Mouse (Mus musculus) testis, adult 2 months (tissue): ENCODE measurements at regions not wholly inside any gene's neighbourhood (a gene's known extent, or its start where the extent isn't known, plus 50 kb on each side); places are given as distances from the start of the nearest gene placed in this dataset.

Source experiments
- CTCF ChIP-seq: fragments of 200-500 bp; IDR thresholded peaks from 2 replicates; pipeline ENCODE4 v1.5.1; 2012; ENCODE audit warnings: low read depth, mild to moderate bottlenecking, inconsistent platforms, low read length, moderate library complexity; ENCODE audit not compliant: control insufficient read depth, insufficient read depth, insufficient replicate concordance
- POLR2A ChIP-seq: fragments of 200-500 bp; IDR thresholded peaks from 2 replicates; pipeline ENCODE4 v1.6.1; 2012; ENCODE audit warnings: low read depth, mild to moderate bottlenecking, inconsistent platforms, low read length, moderate library complexity; ENCODE audit not compliant: control insufficient read depth

DNA sequence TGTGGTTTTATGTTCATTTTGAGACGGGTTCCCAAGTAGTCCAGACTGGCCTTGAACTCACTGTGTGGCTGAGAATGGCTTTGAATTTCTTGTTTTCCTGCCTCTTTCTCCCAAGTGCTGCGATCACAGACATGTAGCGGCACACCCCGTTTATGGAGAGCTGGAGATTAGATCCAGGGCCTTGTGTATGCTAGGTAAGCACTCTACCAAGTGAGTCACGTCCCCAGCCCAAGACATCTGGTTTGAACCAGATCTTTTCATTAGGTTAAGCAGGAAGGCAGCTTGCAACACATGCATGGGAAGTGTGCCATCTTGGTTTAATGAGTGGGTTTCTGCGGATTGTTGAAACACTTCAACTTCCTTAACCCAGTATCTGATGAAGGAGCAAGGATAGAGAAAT, 131.6 kb downstream of the Sox2 start:
- no peak for TF ChIP-seq CTCF
- TF ChIP-seq POLR2A: no peak
